Mouse (Mus musculus) stomach, postnatal 0 days (tissue): ENCODE data around the gene Agbl4. TPM values are rescaled to one million over a fixed set of nuclear protein-coding genes. Genes with fewer than 3 reads are reported as not detected.
A peak's percentile ranks its signal among the peaks of the same experiment; 100 is the strongest.

Experiments
- ATAC-seq: fragments of 200-750 bp; cut with Nextera tagmentation; 2 replicates; pipeline ENCODE4 v1.8.0; 2017; ENCODE audit not compliant: low FRiP score, low TSS enrichment
- DNase-seq: peaks from one replicate; pipeline ENCODE4 v3.0.0-alpha.2; 2016; ENCODE audit warnings: low spot score
- H3K27ac ChIP-seq: fragments of 300-500 bp; sonication (generic); replicated peaks from 2 replicates; pipeline ENCODE4 v1.5.1; 2014; ENCODE audit warnings: mild to moderate bottlenecking, control low read depth
- H3K27me3 ChIP-seq: fragments of 300-500 bp; sonication (generic); 2 replicates; pipeline ENCODE4 v1.6.1; 2014; ENCODE audit warnings: low read length; ENCODE audit not compliant: control insufficient read depth, insufficient read depth
- H3K36me3 ChIP-seq: fragments of 300-500 bp; sonication (generic); 2 replicates; pipeline ENCODE4 v1.6.1; 2014; ENCODE audit warnings: low read length, mixed read lengths; ENCODE audit not compliant: control insufficient read depth, insufficient read depth
- H3K4me1 ChIP-seq: fragments of 300-500 bp; sonication (generic); replicated peaks from 2 replicates; pipeline ENCODE4 v1.6.1; 2014; ENCODE audit warnings: antibody characterized with exemption; ENCODE audit not compliant: control insufficient read depth, insufficient read depth
- H3K4me2 ChIP-seq: fragments of 300-500 bp; sonication (generic); replicated peaks from 2 replicates; pipeline ENCODE4 v1.6.1; 2014; ENCODE audit warnings: low read depth, mild to moderate bottlenecking, control low read depth, moderate library complexity
- H3K4me3 ChIP-seq: fragments of 300-500 bp; sonication (generic); 2 replicates; pipeline ENCODE4 v1.5.1; 2014; ENCODE audit warnings: low read depth, low read length, control low read depth
- H3K9ac ChIP-seq: fragments of 300-500 bp; sonication (generic); 2 replicates; pipeline ENCODE4 v1.6.1; 2014; ENCODE audit warnings: mild to moderate bottlenecking, low read length, control low read depth, mixed read lengths
- H3K9me3 ChIP-seq: fragments of 300-500 bp; sonication (generic); 2 replicates; pipeline ENCODE4 v1.6.1; 2016; ENCODE audit warnings: low read length; ENCODE audit not compliant: control insufficient read depth
- CTCF ChIP-seq: IDR thresholded peaks from 2 replicates; pipeline ENCODE4 v1.5.1; 2016; ENCODE audit warnings: antibody characterized with exemption, low read depth, mild to moderate bottlenecking, moderate library complexity
- EP300 ChIP-seq: optimal IDR thresholded peaks from 2 replicates; pipeline ENCODE3; 2016; ENCODE audit warnings: antibody characterized with exemption
- WGBS: fragments of 180-500 bp; shearing (Covaris S2); extraction: QIAGEN DNeasy Blood & Tissue Kit; methylation state at CpG from one replicate; pipeline ENCODE4 v1.1.7; 2014; 5-methylcytosine and 5-hydroxymethylcytosine counted together
- polyA plus RNA-seq: library from polyadenylated mRNA; unstranded; fragments of >200 nt; fragmentation: Nextera tagmentation; extraction: Ambion mirVana; gene quantifications from 2 replicates; pipeline ENCODE4 v1.2.1, GENCODE M21; 2015

Gene Agbl4
- polyA plus RNA-seq, 1 experiment from 2014 or later = 0.10 TPM

DNA sequence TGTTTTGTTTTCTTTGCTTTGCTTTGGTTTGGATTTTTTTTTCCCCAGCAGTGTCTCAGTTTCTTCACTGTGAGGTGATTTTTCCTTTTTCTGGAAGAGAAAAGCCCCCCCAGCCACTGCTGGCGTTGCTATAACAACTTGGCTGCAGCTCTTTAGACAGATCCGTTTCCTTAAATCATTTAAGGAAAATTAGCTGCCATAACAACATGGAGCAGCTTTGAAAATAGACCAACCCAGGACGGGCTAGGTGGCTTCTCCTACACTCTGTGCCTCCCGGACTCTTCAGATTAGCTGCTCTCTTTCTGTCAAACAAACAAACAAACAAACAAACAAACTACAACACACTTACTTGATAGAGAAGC is 1182.4 kb downstream of the Agbl4 start:
- no peaks in the 10 kb centered on the region for H3K4me1 ChIP-seq
- DNase-seq (no peak), ATAC-seq (no peak)
- no peak overlapping the region for H3K9ac ChIP-seq
- H3K9me3 ChIP-seq = no peaks in the 10 kb centered on the region
- TF ChIP-seq EP300 (no peak), CTCF (no peak)
- no peak overlapping the region for H3K4me3 ChIP-seq
- no peak overlapping the region for H3K27ac ChIP-seq
- H3K27me3 ChIP-seq = no peaks in the 10 kb centered on the region
- no peaks in the 10 kb centered on the region for H3K36me3 ChIP-seq
- 39% methylated on average over 4 of the region's 4 CpGs for WGBS
- no peak overlapping the region for H3K4me2 ChIP-seq

DNA sequence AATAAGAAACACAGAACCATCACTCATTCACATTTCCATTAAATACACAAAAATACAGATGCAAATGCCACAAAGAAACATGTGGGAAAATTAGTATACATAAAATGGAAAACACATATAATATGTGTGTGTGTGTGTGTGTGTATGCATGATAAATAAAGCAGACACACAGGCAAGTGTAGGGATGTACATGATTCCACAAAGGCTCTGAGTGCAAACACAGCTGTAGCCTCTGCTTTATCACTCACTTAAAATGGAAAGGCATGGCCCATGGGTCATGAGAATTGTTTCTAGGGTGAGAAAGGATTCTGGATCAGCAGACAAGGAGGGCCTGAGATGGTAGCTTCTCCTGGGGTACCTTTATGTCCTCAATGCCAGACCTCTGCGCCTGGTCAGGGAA is 1182.8 kb downstream of the Agbl4 start:
- no peak overlapping the region for H3K4me3 ChIP-seq
- no peaks in the 10 kb centered on the region for H3K27me3 ChIP-seq
- no peaks in the 10 kb centered on the region for H3K9me3 ChIP-seq
- no peak overlapping the region for H3K9ac ChIP-seq
- no peak for ATAC-seq
- DNase-seq = no peak
- TF ChIP-seq CTCF (no peak), EP300 (no peak)
- H3K36me3 ChIP-seq = no peaks in the 10 kb centered on the region
- 100% methylated on average over 1 of the region's 1 CpGs for WGBS
- no peak overlapping the region for H3K4me2 ChIP-seq
- no peaks in the 10 kb centered on the region for H3K4me1 ChIP-seq
- no peak overlapping the region for H3K27ac ChIP-seq

DNA sequence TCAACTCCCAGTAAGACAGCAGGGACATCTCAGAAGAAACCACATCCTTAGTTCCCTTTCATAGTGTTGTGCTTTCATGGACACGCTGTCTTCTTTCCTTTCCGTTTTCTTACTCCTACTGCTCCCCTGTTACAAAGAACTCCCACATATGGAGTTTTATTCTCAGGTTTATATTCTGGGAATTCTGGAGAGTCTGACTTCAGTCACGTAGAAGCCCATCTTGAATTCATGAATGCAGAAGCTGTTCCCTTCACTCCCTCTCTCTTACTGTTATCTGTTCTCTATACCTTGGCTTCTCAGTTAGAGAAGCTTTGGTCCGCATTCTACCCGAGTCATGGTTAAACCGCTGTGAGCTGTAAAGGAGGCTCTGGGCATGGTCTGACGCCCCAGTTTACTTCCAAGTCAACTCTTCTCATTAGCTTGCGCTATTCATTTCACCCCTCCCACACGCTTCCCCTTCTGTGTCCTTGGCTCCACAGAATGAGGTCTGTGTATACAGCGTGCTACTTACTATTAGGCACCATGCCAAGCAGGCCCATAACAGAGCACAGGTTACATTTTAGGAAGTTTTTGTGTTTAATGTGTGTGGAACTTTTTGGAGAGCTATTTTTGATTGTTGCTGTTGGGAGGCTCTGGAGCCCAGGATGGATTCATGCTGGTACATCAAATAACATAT is 1186.2 kb downstream of the Agbl4 start:
- H3K9ac ChIP-seq = no peak overlapping the region
- no peak for TF ChIP-seq EP300
- TF ChIP-seq CTCF = no peak
- 61% methylated on average over 10 of the region's 10 CpGs for WGBS
- no peak overlapping the region for H3K4me2 ChIP-seq
- H3K4me1 ChIP-seq = no peaks in the 10 kb centered on the region
- H3K27me3 ChIP-seq = no peaks in the 10 kb centered on the region
- H3K36me3 ChIP-seq = no peaks in the 10 kb centered on the region
- DNase-seq (no peak), ATAC-seq (0 out of 2 replicates have a peak, but pooled peaks have one; percentile 45)
- H3K9me3 ChIP-seq = no peaks in the 10 kb centered on the region
- H3K4me3 ChIP-seq = no peak overlapping the region
- no peak overlapping the region for H3K27ac ChIP-seq

DNA sequence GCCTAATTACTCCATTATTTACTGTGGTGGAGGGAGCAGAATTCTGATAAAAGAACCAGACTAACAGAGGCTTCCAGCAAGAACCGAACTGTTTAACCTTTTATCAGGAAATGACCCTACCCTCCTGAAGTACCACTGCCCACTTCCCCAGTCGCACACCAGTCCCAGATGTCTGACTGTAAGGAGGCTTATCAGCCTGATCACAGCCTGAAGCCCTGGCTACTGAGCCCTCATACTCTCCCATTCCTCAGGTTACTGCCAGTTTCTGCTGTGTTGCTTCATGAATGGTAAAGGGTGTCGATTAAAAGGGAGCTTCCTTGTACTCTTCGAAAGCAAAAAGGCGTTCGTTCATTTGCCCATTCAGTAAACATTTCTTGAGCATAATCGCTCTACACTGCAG is 1186.8 kb downstream of the Agbl4 start:
- no peaks in the 10 kb centered on the region for H3K27me3 ChIP-seq
- no peak overlapping the region for H3K9ac ChIP-seq
- H3K4me1 ChIP-seq = no peaks in the 10 kb centered on the region
- no peaks in the 10 kb centered on the region for H3K9me3 ChIP-seq
- no peak overlapping the region for H3K4me2 ChIP-seq
- no peak for ATAC-seq
- H3K4me3 ChIP-seq = no peak overlapping the region
- WGBS = 66% methylated on average over 7 of the region's 7 CpGs
- H3K36me3 ChIP-seq = no peaks in the 10 kb centered on the region
- no peak for DNase-seq
- TF ChIP-seq CTCF (no peak), EP300 (no peak)
- H3K27ac ChIP-seq = no peak overlapping the region

DNA sequence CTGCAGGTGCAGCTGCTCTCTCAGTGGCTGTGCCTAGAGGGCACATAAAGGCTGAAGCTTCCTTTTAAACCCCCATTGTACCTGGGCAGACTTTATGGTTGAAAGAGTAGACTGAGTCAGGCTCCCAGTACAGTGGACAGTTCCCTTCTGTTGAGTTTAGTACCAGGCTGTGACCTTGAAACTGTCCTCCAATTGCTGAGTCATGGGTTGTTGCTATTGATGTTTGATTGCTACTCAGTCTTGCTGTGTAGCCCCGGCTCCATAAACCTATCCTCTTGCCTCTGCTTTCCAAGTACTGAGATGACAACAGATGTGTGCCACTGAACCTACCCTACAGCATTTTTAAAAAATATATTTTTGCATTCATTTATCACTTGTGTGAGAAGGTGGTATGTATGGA is 1190.8 kb downstream of the Agbl4 start:
- Histone ChIP-seq H3K27ac (no peak overlapping the region), H3K36me3 (no peaks in the 10 kb centered on the region), H3K4me1 (no peaks in the 10 kb centered on the region), H3K4me2 (no peak overlapping the region), H3K27me3 (no peaks in the 10 kb centered on the region), H3K9ac (no peak overlapping the region), H3K9me3 (no peaks in the 10 kb centered on the region), H3K4me3 (no peak overlapping the region)
- no peak for DNase-seq
- WGBS = 79% methylated on average over 1 of the region's 1 CpGs
- ATAC-seq = no peak
- TF ChIP-seq EP300 = no peak
- TF ChIP-seq CTCF = no peak

DNA sequence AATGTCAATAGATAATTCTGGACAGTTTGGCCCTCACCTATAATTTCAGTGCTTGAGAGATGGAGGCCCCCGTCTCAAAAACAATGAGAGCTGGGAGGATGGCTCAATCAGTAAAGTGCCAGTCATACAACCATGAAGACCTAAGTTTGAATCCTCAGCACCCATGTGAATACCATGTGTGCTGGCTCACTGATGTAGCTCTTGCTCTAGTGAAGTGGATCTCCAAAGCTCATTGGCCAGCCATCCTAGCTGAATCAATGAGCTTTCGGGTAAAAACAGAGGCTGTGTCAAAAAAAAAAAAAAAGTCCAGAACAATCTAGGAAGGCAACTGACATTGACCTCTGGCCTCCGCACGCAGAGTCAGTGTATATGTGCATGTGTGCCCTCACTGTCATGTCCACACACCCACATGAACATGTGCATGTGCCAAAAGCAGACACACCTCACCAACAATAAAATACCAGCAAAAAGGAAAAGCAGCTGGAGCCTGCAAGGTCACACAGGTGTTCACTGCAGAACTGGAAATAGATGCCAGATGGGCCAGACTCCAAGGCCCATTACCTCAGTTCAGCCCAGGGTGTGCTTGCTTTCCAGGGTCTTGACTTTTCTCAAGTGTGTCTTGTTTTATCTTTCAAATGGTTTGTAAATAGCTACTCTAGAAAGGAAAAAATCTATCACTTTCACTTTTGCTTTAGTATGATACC is 1192.2 kb downstream of the Agbl4 start:
- Histone ChIP-seq H3K36me3 (no peaks in the 10 kb centered on the region), H3K27me3 (no peaks in the 10 kb centered on the region), H3K27ac (no peak overlapping the region), H3K4me3 (no peak overlapping the region), H3K9me3 (no peaks in the 10 kb centered on the region), H3K9ac (no peak overlapping the region), H3K4me1 (no peaks in the 10 kb centered on the region), H3K4me2 (no peak overlapping the region)
- DNase-seq (no peak), ATAC-seq (no peak)
- 76% methylated on average over 4 of the region's 4 CpGs for WGBS
- TF ChIP-seq EP300 = no peak
- TF ChIP-seq CTCF = no peak
